13 mouse cellular contexts compared by ENCODE assay signal in genomic region chr3:127696541-127696940, GRCm38 (mm10).
DNase-seq lines count a peak whose midpoint lies in the region; ATAC-seq and TF ChIP-seq lines count a peak whose summit lies in the region.
"Had no signal": no experiment of that assay in that cellular context is flagged by ENCODE, and none has a peak within 500 bp of the region (broad histone marks: within the 10 kb centered on the region; RNA-seq: fewer than 3 reads in every experiment).

No protein-coding gene starts in this region.

- H3K36me3 ChIP-seq in embryonic facial prominence, embryonic 12.5 days: no peaks in the 10 kb centered on the region
- H3K36me3 ChIP-seq in embryonic facial prominence, embryonic 10.5 days (replicated peaks): no peaks in the 10 kb centered on the region
- no peaks in the 10 kb centered on the region for H3K36me3 ChIP-seq in lung, postnatal 0 days (ENCODE audit: insufficient read depth, low read length)
- no peaks in the 10 kb centered on the region for H3K36me3 ChIP-seq in forebrain, embryonic 12.5 days (replicated peaks)
- no peaks in the 10 kb centered on the region for H3K36me3 ChIP-seq in intestine, postnatal 0 days (ENCODE audit: control insufficient read depth, insufficient read depth)
- H3K36me3 ChIP-seq: kidney, embryonic 15.5 days had no signal

- no peak overlapping the region for H3K9ac ChIP-seq in embryonic facial prominence, embryonic 12.5 days
- no peak overlapping the region for H3K9ac ChIP-seq in lung, postnatal 0 days (replicated peaks; ENCODE audit: low read depth)
- no peak overlapping the region for H3K9ac ChIP-seq in forebrain, embryonic 12.5 days
- H3K9ac ChIP-seq in intestine, postnatal 0 days (ENCODE audit: low read depth, low read length): no peak overlapping the region
- H3K9ac ChIP-seq: kidney, embryonic 15.5 days had no signal

- H3K27me3 ChIP-seq in embryonic facial prominence, embryonic 12.5 days: peaks cover 30% of the 10 kb centered on the region
- peaks cover 90% of the 10 kb centered on the region for H3K27me3 ChIP-seq in embryonic facial prominence, embryonic 10.5 days (replicated peaks; ENCODE audit: low read depth, poor library complexity, severe bottlenecking)
- no peaks in the 10 kb centered on the region for H3K27me3 ChIP-seq in lung, postnatal 0 days (replicated peaks; ENCODE audit: insufficient read depth, low read length)
- H3K27me3 ChIP-seq in forebrain, embryonic 12.5 days: peaks cover 88% of the 10 kb centered on the region
- no peaks in the 10 kb centered on the region; the same call in 1 of the 2 replicates for H3K27me3 ChIP-seq in intestine, postnatal 0 days (replicated peaks; ENCODE audit: control insufficient read depth, insufficient read depth, low read length)

- WGBS in embryonic facial prominence, embryonic 12.5 days: 66% methylated on average over 11 of the region's 11 CpGs
- WGBS in embryonic facial prominence, embryonic 10.5 days: 63% methylated on average over 11 of the region's 11 CpGs
- 50% methylated on average over 11 of the region's 11 CpGs for WGBS in lung, postnatal 0 days
- 42% methylated on average over 11 of the region's 11 CpGs for WGBS in forebrain, embryonic 12.5 days
- WGBS in intestine, postnatal 0 days: 61% methylated on average over 11 of the region's 11 CpGs

- TF ChIP-seq CTCF in lung, postnatal 0 days (IDR thresholded peaks at IDR 0.05): no peak
- TF ChIP-seq CTCF in intestine, postnatal 0 days (IDR thresholded peaks at IDR 0.05; ENCODE audit: low read depth): no peak
- no peak for TF ChIP-seq CTCF in layer of hippocampus, adult 2 months (conservative IDR thresholded peaks at IDR 0.05)

- peak; percentile 59; the same call in 1 of the 2 replicates for ATAC-seq in embryonic facial prominence, embryonic 12.5 days (ENCODE audit: insufficient number of reproducible peaks, insufficient read depth, low FRiP score, low TSS enrichment)
- peak; percentile 52 for ATAC-seq in lung, postnatal 0 days
- ATAC-seq in forebrain, embryonic 12.5 days (ENCODE audit: low FRiP score): peak; percentile 57
- ATAC-seq in intestine, postnatal 0 days: 0 out of 2 replicates have a peak, but pooled peaks have one; percentile 25

- no peak for TF ChIP-seq EP300 in lung, postnatal 0 days (IDR thresholded peaks at IDR 0.05)

- no peaks in the 10 kb centered on the region for H3K9me3 ChIP-seq in embryonic facial prominence, embryonic 12.5 days
- no peaks in the 10 kb centered on the region for H3K9me3 ChIP-seq in embryonic facial prominence, embryonic 10.5 days
- no peaks in the 10 kb centered on the region for H3K9me3 ChIP-seq in lung, postnatal 0 days (ENCODE audit: low read length)
- H3K9me3 ChIP-seq in forebrain, embryonic 12.5 days: no peaks in the 10 kb centered on the region
- no peaks in the 10 kb centered on the region for H3K9me3 ChIP-seq in intestine, postnatal 0 days (ENCODE audit: control insufficient read depth)
- H3K9me3 ChIP-seq: kidney, embryonic 15.5 days had no signal

- peaks cover 6% of the 10 kb centered on the region for H3K4me1 ChIP-seq in embryonic facial prominence, embryonic 12.5 days
- H3K4me1 ChIP-seq in embryonic facial prominence, embryonic 10.5 days: peaks cover 23% of the 10 kb centered on the region
- H3K4me1 ChIP-seq in lung, postnatal 0 days (ENCODE audit: insufficient read depth, low read depth, low read length): no peaks in the 10 kb centered on the region
- peaks cover 27% of the 10 kb centered on the region for H3K4me1 ChIP-seq in forebrain, embryonic 12.5 days
- no peaks in the 10 kb centered on the region for H3K4me1 ChIP-seq in intestine, postnatal 0 days (replicated peaks; ENCODE audit: control insufficient read depth, insufficient read depth, low read length)

- no peak overlapping the region for H3K4me3 ChIP-seq in embryonic facial prominence, embryonic 12.5 days
- H3K4me3 ChIP-seq in embryonic facial prominence, embryonic 10.5 days: no peak overlapping the region
- no peak overlapping the region for H3K4me3 ChIP-seq in lung, postnatal 0 days (ENCODE audit: low read depth, low read length)
- H3K4me3 ChIP-seq in forebrain, embryonic 12.5 days (replicated peaks): no peak overlapping the region
- no peak overlapping the region for H3K4me3 ChIP-seq in intestine, postnatal 0 days (ENCODE audit: low read depth, low read length)
- no peak overlapping the region for H3K4me3 ChIP-seq in layer of hippocampus, adult 2 months
- H3K4me3 ChIP-seq: heart, adult 2 months; kidney, embryonic 15.5 days had no signal

- DNase-seq in embryonic facial prominence, embryonic 10.5 days (ENCODE audit: low spot score): no peak
- DNase-seq in lung, postnatal 0 days (ENCODE audit: low spot score): peak; percentile 33
- DNase-seq in lung, postnatal 36 days: no peak
- DNase-seq in layer of hippocampus, postnatal 25 days (ENCODE audit: extremely low spot score in 1 of 2, low spot score in 1 of 2): no peak
- no peak for DNase-seq in layer of hippocampus, adult 2 months (ENCODE audit: low spot score in 2 of 2)
- DNase-seq: adrenal gland, adult 8-10 months; cerebellum, postnatal 25 days; heart, adult 2 months; heart, postnatal 36 days had no signal

- H3K27ac ChIP-seq in embryonic facial prominence, embryonic 12.5 days: no peak overlapping the region
- no peak overlapping the region for H3K27ac ChIP-seq in embryonic facial prominence, embryonic 10.5 days (replicated peaks)
- no peak overlapping the region for H3K27ac ChIP-seq in lung, postnatal 0 days (ENCODE audit: low read length)
- peak overlapping the region; percentile 82 for H3K27ac ChIP-seq in forebrain, embryonic 12.5 days
- H3K27ac ChIP-seq in intestine, postnatal 0 days (ENCODE audit: low read depth, low read length): no peak overlapping the region
- H3K27ac ChIP-seq in layer of hippocampus, adult 2 months: no peak overlapping the region
- H3K27ac ChIP-seq: heart, adult 2 months; kidney, embryonic 15.5 days had no signal

- H3K4me2 ChIP-seq in embryonic facial prominence, embryonic 12.5 days (replicated peaks): no peak overlapping the region
- no peak overlapping the region for H3K4me2 ChIP-seq in lung, postnatal 0 days (replicated peaks; ENCODE audit: low read depth, low read length)
- peak overlapping the region; percentile 6; the same call in 1 of the 2 replicates for H3K4me2 ChIP-seq in forebrain, embryonic 12.5 days
- no peak overlapping the region for H3K4me2 ChIP-seq in intestine, postnatal 0 days (replicated peaks; ENCODE audit: low read depth)
- H3K4me2 ChIP-seq: kidney, embryonic 15.5 days had no signal
